Mouse (Mus musculus) heart, embryonic 15.5 days (tissue): ENCODE results near the gene Fggy. TPM values are rescaled to one million over a fixed set of nuclear protein-coding genes. Genes with fewer than 3 reads are reported as not detected.

Experiments used
- ATAC-seq: fragments of 200-750 bp; cut with Nextera tagmentation; replicated peaks from 2 replicates; pipeline ENCODE4 v1.8.0; 2017; ENCODE audit warnings: low read depth, moderate TSS enrichment; ENCODE audit not compliant: insufficient number of reproducible peaks, insufficient read depth, low FRiP score
- H3K27ac ChIP-seq: fragments of 300-500 bp; sonication (generic); 2 replicates; pipeline ENCODE4 v1.5.1; 2015; ENCODE audit warnings: mild to moderate bottlenecking, inconsistent platforms
- H3K27me3 ChIP-seq: fragments of 300-500 bp; sonication (generic); 2 replicates; pipeline ENCODE4 v1.6.1; 2015; ENCODE audit warnings: inconsistent platforms
- H3K36me3 ChIP-seq: fragments of 300-500 bp; sonication (generic); 2 replicates; pipeline ENCODE4 v1.6.1; 2015; ENCODE audit warnings: mild to moderate bottlenecking, inconsistent platforms
- H3K4me1 ChIP-seq: fragments of 300-500 bp; sonication (generic); replicated peaks from 2 replicates; pipeline ENCODE4 v1.6.1; 2015; ENCODE audit warnings: inconsistent platforms
- H3K4me2 ChIP-seq: fragments of 300-500 bp; sonication (generic); 2 replicates; pipeline ENCODE4 v1.6.1; 2015; ENCODE audit warnings: inconsistent platforms, mild to moderate bottlenecking, moderate library complexity
- H3K4me3 ChIP-seq: fragments of 300-500 bp; sonication (generic); 2 replicates; pipeline ENCODE4 v1.5.1; 2015; ENCODE audit warnings: mild to moderate bottlenecking, inconsistent platforms
- H3K9ac ChIP-seq: fragments of 300-500 bp; sonication (generic); 2 replicates; pipeline ENCODE4 v1.6.1; 2015; ENCODE audit warnings: mild to moderate bottlenecking, inconsistent platforms
- H3K9me3 ChIP-seq: fragments of 300-500 bp; sonication (generic); replicated peaks from 2 replicates; pipeline ENCODE4 v1.6.1; 2016; ENCODE audit warnings: inconsistent platforms
- WGBS: fragments of 180-500 bp; shearing (Covaris S2); methylation state at CpG from one replicate; pipeline ENCODE4 v1.1.7; 2015; ENCODE audit warnings: mixed read lengths; 5-methylcytosine and 5-hydroxymethylcytosine counted together
- polyA plus RNA-seq: library from polyadenylated mRNA; unstranded; fragments of >200 nt; fragmentation: Nextera tagmentation; extraction: Ambion mirVana; gene quantifications from 2 replicates; pipeline ENCODE4 v1.2.1, GENCODE M21; 2015

Fggy gene
- polyA plus RNA-seq, 1 experiment from 2014 or later: 4.5 TPM

DNA sequence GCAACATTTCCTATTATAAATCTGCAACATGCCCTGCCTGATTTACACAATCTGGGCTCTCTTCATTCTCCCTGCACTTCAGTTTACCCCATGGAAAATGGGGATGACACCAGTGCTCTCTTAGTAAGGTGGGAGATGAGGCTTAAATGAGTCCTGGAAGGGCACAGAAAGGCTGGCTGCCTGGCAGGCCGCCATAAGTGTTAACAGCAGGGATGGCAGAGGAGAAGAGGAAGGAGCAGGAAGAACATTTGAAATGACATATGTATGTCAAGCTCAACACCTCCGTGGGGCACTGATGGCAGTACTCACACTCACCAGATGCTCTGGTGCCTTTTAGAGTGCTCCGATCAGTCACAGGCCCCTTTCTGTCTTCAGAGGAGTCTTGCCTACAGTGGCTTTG, 308.6 kb downstream of the Fggy start:
- Histone ChIP-seq H3K27ac (no peak overlapping the region), H3K9me3 (no peaks in the 10 kb centered on the region), H3K36me3 (no peaks in the 10 kb centered on the region), H3K4me1 (peaks cover 27% of the 10 kb centered on the region), H3K9ac (no peak overlapping the region), H3K4me2 (no peak overlapping the region), H3K27me3 (no peaks in the 10 kb centered on the region), H3K4me3 (no peak overlapping the region)
- no peak for ATAC-seq
- WGBS: 67% methylated on average over 3 of the region's 3 CpGs

GRCm38 (mm10) chr4:95867103-95867502, 309.8 kb downstream of the Fggy start:
- H3K4me3 ChIP-seq: no peak overlapping the region
- H3K4me2 ChIP-seq: no peak overlapping the region
- no peaks in the 10 kb centered on the region for H3K27me3 ChIP-seq
- H3K27ac ChIP-seq: no peak overlapping the region
- H3K36me3 ChIP-seq: no peaks in the 10 kb centered on the region
- no peak for ATAC-seq
- no peak overlapping the region for H3K9ac ChIP-seq
- peaks cover 21% of the 10 kb centered on the region for H3K4me1 ChIP-seq
- no peaks in the 10 kb centered on the region for H3K9me3 ChIP-seq
- 87% methylated on average over 3 of the region's 3 CpGs for WGBS

DNA sequence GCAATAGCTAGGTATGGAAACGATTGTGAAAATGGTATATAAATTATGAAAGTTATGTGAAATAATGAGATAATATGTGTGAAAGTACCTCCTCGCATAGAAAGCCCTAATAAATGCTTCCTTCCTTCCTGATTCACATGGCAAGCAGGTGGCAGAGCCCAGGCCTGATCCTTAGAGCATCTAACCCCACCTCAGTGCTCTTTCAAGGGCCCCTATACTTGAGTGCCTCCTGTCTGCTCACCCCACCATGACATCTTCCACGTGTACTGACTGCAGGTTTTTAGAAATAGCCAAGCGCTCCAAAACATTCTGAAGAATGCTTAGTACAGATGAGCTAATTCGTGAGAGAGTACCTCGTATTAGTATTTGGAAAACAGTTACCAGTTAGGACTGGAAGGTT, 311.0 kb downstream of the Fggy start:
- no peaks in the 10 kb centered on the region for H3K9me3 ChIP-seq
- no peak overlapping the region for H3K4me3 ChIP-seq
- peaks cover 8% of the 10 kb centered on the region for H3K4me1 ChIP-seq
- no peak overlapping the region for H3K27ac ChIP-seq
- 74% methylated on average over 6 of the region's 6 CpGs for WGBS
- no peaks in the 10 kb centered on the region for H3K27me3 ChIP-seq
- H3K4me2 ChIP-seq: no peak overlapping the region
- H3K9ac ChIP-seq: no peak overlapping the region
- no peaks in the 10 kb centered on the region for H3K36me3 ChIP-seq
- no peak for ATAC-seq

- H3K4me1 ChIP-seq: no peaks in the 10 kb centered on the region
- no peak for ATAC-seq
- H3K36me3 ChIP-seq: no peaks in the 10 kb centered on the region
- H3K4me2 ChIP-seq: peak overlapping the region; percentile 37; the same call in 1 of the 2 replicates
- WGBS: 18% methylated on average over 6 of the region's 6 CpGs
- no peak overlapping the region for H3K27ac ChIP-seq
- no peaks in the 10 kb centered on the region for H3K9me3 ChIP-seq
- H3K4me3 ChIP-seq: no peak overlapping the region
- H3K27me3 ChIP-seq: no peaks in the 10 kb centered on the region
- H3K9ac ChIP-seq: no peak overlapping the region
Measured at GRCm38 (mm10) chr4:95871216-95871881, 314.0 kb downstream of the Fggy start.

DNA sequence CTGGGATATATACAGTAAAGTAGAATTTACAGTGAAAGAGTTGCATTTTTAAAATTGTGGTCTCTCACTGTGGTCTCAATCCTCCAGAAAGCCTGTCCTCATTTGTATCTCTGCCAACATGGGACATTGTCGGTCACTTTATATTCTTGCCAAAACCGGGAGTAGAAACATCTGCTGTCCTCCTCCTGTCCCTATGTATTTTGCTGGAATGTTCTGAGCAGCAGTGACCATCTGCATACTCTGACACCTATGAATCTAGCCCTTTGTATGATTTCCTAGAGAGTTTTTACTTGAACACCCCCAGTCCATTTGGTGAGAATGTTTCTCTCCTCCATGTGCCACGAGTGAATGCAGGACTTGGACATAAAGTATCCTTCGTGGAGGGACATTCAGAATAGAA, 318.6 kb downstream of the Fggy start:
- ATAC-seq: no peak
- no peaks in the 10 kb centered on the region for H3K27me3 ChIP-seq
- H3K9ac ChIP-seq: no peak overlapping the region
- no peaks in the 10 kb centered on the region for H3K36me3 ChIP-seq
- H3K4me3 ChIP-seq: no peak overlapping the region
- no peaks in the 10 kb centered on the region for H3K4me1 ChIP-seq
- H3K4me2 ChIP-seq: no peak overlapping the region
- no peak overlapping the region for H3K27ac ChIP-seq
- H3K9me3 ChIP-seq: no peaks in the 10 kb centered on the region
- WGBS: 75% methylated on average over 4 of the region's 4 CpGs

DNA sequence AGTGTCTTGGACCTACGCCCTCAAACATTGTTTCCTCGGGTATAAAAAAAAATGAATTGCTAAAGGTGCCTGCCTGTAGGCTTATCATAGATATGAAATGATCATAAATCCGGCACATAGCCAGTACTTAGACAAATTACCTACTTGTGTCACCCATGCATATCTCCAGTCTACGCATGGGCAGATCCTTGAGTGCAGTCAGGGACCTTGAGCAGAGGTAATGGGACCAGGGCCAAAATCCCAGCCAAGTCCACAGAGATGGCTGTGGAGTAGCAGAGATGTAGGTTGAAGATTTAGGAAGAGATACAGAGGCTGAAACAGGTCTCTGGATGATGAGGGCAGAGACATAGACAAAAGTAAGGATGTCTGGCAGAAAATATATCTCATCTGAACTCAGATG, 320.1 kb downstream of the Fggy start:
- no peak overlapping the region for H3K9ac ChIP-seq
- H3K4me1 ChIP-seq: no peaks in the 10 kb centered on the region
- H3K4me3 ChIP-seq: no peak overlapping the region
- no peaks in the 10 kb centered on the region for H3K9me3 ChIP-seq
- H3K36me3 ChIP-seq: no peaks in the 10 kb centered on the region
- no peaks in the 10 kb centered on the region for H3K27me3 ChIP-seq
- H3K27ac ChIP-seq: no peak overlapping the region
- WGBS: 71% methylated on average over 4 of the region's 4 CpGs
- no peak for ATAC-seq
- H3K4me2 ChIP-seq: no peak overlapping the region

GRCm38 (mm10) chr4:95881751-95882350, 324.5 kb downstream of the Fggy start:
- WGBS: 59% methylated on average over 4 of the region's 4 CpGs
- no peak overlapping the region for H3K4me3 ChIP-seq
- no peak overlapping the region for H3K4me2 ChIP-seq
- ATAC-seq: no peak
- H3K27me3 ChIP-seq: no peaks in the 10 kb centered on the region
- H3K4me1 ChIP-seq: no peaks in the 10 kb centered on the region
- no peaks in the 10 kb centered on the region for H3K9me3 ChIP-seq
- H3K27ac ChIP-seq: no peak overlapping the region
- no peak overlapping the region for H3K9ac ChIP-seq
- H3K36me3 ChIP-seq: no peaks in the 10 kb centered on the region

GRCm38 (mm10) chr4:95884184-95885145, 327.2 kb downstream of the Fggy start:
- Histone ChIP-seq H3K9ac (no peak overlapping the region), H3K9me3 (no peaks in the 10 kb centered on the region), H3K4me2 (no peak overlapping the region), H3K4me1 (no peaks in the 10 kb centered on the region), H3K27ac (no peak overlapping the region), H3K4me3 (no peak overlapping the region), H3K36me3 (no peaks in the 10 kb centered on the region), H3K27me3 (no peaks in the 10 kb centered on the region)
- ATAC-seq: no peak
- 71% methylated on average over 4 of the region's 4 CpGs for WGBS

- no peak overlapping the region for H3K27ac ChIP-seq
- WGBS: 49% methylated on average over 2 of the region's 2 CpGs
- ATAC-seq: no peak
Measured at GRCm38 (mm10) chr4:95895199-95895754, 338.0 kb downstream of the Fggy start.

DNA sequence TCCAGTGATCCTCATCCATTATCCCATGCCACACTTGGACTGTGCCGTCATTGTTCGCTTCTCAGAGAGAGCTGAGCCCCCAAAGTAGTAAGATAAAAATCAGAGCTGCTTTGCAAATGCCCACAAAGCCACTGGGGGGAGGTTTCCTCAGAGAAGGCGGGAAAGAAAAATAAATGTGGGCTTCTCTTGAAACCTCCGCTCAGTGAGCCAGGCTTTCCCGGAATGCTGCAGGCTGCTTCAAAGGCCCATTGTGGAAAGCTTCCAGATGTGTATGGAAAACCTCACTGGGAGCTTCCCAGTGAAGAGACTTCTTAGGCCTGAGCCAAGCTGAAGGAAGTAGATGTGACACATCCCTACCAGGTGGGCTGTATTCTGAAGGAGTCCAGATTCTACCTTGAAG, 339.3 kb downstream of the Fggy start:
- H3K9me3 ChIP-seq: no peaks in the 10 kb centered on the region
- H3K27me3 ChIP-seq: no peaks in the 10 kb centered on the region
- no peak overlapping the region for H3K4me3 ChIP-seq
- 30% methylated on average over 5 of the region's 5 CpGs for WGBS
- no peak overlapping the region for H3K27ac ChIP-seq
- H3K4me1 ChIP-seq: peaks cover 22% of the 10 kb centered on the region
- no peak overlapping the region for H3K9ac ChIP-seq
- no peaks in the 10 kb centered on the region for H3K36me3 ChIP-seq
- no peak for ATAC-seq
- H3K4me2 ChIP-seq: no peak overlapping the region

More at GRCm38 (mm10) chr4:95895199-95895754, 338.0 kb downstream of the Fggy start:
- Histone ChIP-seq H3K4me3 (no peak overlapping the region), H3K9ac (no peak overlapping the region), H3K4me2 (no peak overlapping the region), H3K9me3 (no peaks in the 10 kb centered on the region), H3K36me3 (no peaks in the 10 kb centered on the region), H3K4me1 (peaks cover 20% of the 10 kb centered on the region), H3K27me3 (no peaks in the 10 kb centered on the region)

DNA sequence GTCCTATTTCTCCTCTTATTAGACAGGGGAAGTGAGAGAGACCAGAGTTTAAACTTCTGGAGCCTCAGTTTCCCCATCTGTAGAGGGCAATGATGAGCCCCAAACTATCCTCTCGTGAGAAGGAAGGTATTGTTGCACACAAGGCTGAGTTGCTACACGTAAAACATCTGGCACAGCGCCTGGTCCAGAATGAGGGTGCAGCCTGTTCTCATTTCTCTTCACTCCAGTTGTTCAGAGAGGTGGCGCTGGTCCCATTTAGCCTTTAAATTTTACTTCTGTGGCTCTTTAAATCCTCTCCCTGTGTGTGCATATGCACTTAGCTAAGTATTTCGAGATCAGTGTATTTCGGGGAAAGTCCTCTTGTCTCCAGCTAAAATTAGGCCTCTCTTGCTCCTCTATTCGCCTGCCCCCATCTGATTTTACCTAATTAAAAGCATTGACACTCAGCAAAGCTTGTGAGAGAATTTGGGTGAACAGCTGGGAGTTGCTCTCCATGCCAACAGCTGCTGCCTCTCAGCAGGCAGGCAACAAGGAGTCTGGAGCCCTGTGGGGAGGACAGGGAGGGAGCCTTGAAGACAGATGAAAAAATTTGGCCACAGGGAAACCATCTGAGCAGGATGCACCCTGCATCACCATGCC, 340.0 kb downstream of the Fggy start:
- H3K9me3 ChIP-seq: no peaks in the 10 kb centered on the region
- 62% methylated on average over 7 of the region's 7 CpGs for WGBS
- no peak overlapping the region for H3K9ac ChIP-seq
- no peak overlapping the region for H3K4me3 ChIP-seq
- no peaks in the 10 kb centered on the region for H3K36me3 ChIP-seq
- no peak for ATAC-seq
- no peaks in the 10 kb centered on the region for H3K27me3 ChIP-seq
- no peak overlapping the region for H3K4me2 ChIP-seq
- H3K27ac ChIP-seq: no peak overlapping the region
- peaks cover 22% of the 10 kb centered on the region for H3K4me1 ChIP-seq
